Mouse (Mus musculus): ENCODE data around the gene Olfr374. TPM values are rescaled to one million over a fixed set of nuclear protein-coding genes. Genes with fewer than 3 reads are reported as not detected.

The Olfr374 gene
- polyA plus RNA-seq, 1 experiment, result not detected

DNA sequence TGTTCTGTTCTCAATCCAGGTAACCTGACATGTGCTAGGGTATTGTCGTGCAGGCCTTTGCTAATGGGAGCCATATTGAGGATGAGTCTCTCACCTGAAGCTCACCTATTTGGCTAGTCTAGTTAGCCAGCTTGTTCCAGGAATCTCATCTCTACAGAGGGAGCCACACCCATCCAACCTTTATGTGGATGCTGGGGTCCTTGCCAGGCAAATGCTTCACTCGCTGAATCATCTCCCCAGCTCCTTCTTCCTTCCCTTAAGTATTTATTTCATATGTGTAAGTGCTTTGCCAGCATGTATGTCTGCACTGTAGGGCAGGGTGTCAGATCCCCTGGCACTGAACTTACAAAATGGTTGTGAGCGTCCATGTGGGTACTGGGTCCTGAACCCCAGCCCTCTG, 39.7 kb downstream of the Olfr374 start:
- H3K4me3 ChIP-seq (replicated peaks), result peak overlapping the region; percentile 50
- no peak for TF ChIP-seq FLI1 (IDR thresholded peaks at IDR 0.05; ENCODE audit: low read length)
- TF ChIP-seq GATA1 (IDR thresholded peaks at IDR 0.05; ENCODE audit: borderline replicate concordance, low read length), result no peak
- peaks cover 95% of the 10 kb centered on the region for H3K36me3 ChIP-seq (replicated peaks; ENCODE audit: low read length)
- peaks cover 91% of the 10 kb centered on the region for H3K4me1 ChIP-seq
- no peaks in the 10 kb centered on the region for H3K27me3 ChIP-seq (replicated peaks)
- H3K9me3 ChIP-seq, result no peaks in the 10 kb centered on the region

DNA sequence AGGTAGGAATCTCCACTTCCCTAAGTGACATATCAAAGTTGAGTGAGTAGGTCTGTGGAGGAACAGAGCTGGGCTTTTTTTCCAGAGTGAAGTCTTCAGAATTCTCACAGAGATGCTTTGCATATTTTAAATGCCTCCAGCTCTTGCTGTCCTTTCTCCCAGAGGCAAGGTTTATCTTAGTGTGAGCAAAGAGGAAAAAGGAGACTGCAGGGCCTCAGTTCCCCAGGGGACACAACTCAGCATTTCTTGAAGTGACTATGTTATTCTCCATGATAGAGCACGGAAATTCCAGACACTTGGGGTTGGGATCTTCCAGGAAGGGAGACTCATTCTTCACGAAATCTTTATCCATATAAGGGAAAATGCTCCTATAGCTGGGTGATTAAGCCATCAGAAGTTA, 40.4 kb downstream of the Olfr374 start:
- Histone ChIP-seq H3K4me3 (replicated peaks) (no peak overlapping the region), H3K36me3 (replicated peaks; ENCODE audit: low read length) (peaks cover 95% of the 10 kb centered on the region), H3K27me3 (replicated peaks) (no peaks in the 10 kb centered on the region), H3K9me3 (no peaks in the 10 kb centered on the region), H3K4me1 (peaks cover 90% of the 10 kb centered on the region)
- TF ChIP-seq FLI1 (IDR thresholded peaks at IDR 0.05; ENCODE audit: low read length) (no peak), GATA1 (IDR thresholded peaks at IDR 0.05; ENCODE audit: borderline replicate concordance, low read length) (no peak)

- Histone ChIP-seq H3K4me3 (replicated peaks) (no peak overlapping the region), H3K27me3 (replicated peaks) (no peaks in the 10 kb centered on the region), H3K36me3 (replicated peaks; ENCODE audit: low read length) (peaks cover 95% of the 10 kb centered on the region), H3K4me1 (peaks cover 81% of the 10 kb centered on the region), H3K9me3 (no peaks in the 10 kb centered on the region)
- TF ChIP-seq FLI1 (IDR thresholded peaks at IDR 0.05; ENCODE audit: low read length) (no peak), GATA1 (IDR thresholded peaks at IDR 0.05; ENCODE audit: borderline replicate concordance, low read length) (no peak)
These were observed 42.2 kb downstream of the Olfr374 start for GRCm38 (mm10) chr8:72149056-72149455.

DNA sequence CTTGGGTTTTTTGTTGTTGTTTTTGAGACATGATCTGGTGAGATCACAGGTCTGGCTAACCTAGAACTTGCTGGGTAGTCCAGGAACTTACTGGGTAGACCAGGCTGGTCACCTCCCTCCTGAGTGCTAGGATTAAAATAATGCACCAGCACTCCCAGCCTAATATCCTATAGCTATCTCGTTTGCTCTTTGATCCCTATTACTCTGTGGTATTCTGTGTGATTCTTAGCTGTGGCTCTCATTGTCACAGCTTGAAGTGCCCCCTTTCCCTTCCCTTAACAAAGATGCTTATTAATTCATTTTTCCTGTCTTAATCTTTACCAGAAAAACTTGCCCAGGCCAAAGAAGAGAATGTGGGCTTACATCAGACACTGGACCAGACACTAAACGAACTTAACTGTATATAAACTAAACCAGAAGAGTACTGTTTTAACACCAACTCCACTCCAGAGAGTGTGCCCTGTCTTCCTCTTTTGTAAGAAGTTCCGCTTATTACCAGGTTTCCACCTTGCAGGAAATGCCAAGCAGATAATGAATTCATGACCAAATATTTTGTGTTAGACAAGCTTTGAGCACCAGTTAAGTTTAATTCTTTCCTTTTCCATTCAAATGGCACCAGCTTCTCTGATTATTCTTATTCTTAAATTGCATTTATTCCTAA, 44.7 kb downstream of the Olfr374 start:
- TF ChIP-seq FLI1 (IDR thresholded peaks at IDR 0.05; ENCODE audit: low read length) (no peak), GATA1 (IDR thresholded peaks at IDR 0.05; ENCODE audit: borderline replicate concordance, low read length) (no peak)
- Histone ChIP-seq H3K36me3 (replicated peaks; ENCODE audit: low read length) (peaks cover 84% of the 10 kb centered on the region), H3K27me3 (replicated peaks) (no peaks in the 10 kb centered on the region), H3K4me3 (replicated peaks) (no peak overlapping the region), H3K9me3 (no peaks in the 10 kb centered on the region), H3K4me1 (peaks cover 57% of the 10 kb centered on the region)

- Histone ChIP-seq H3K4me3 (replicated peaks) (no peak overlapping the region), H3K4me1 (peaks cover 49% of the 10 kb centered on the region), H3K9me3 (no peaks in the 10 kb centered on the region), H3K27me3 (replicated peaks) (no peaks in the 10 kb centered on the region), H3K36me3 (replicated peaks; ENCODE audit: low read length) (peaks cover 73% of the 10 kb centered on the region)
- no peak for TF ChIP-seq FLI1 (IDR thresholded peaks at IDR 0.05; ENCODE audit: low read length)
- no peak for TF ChIP-seq GATA1 (IDR thresholded peaks at IDR 0.05; ENCODE audit: borderline replicate concordance, low read length)
These were observed 46.5 kb downstream of the Olfr374 start for GRCm38 (mm10) chr8:72153382-72153781.

GRCm38 (mm10) chr8:72158096-72158495, 51.3 kb downstream of the Olfr374 start:
- Histone ChIP-seq H3K27me3 (replicated peaks) (no peaks in the 10 kb centered on the region), H3K4me3 (replicated peaks) (no peak overlapping the region), H3K4me1 (peaks cover 43% of the 10 kb centered on the region), H3K36me3 (replicated peaks; ENCODE audit: low read length) (peaks cover 41% of the 10 kb centered on the region), H3K9me3 (no peaks in the 10 kb centered on the region)
- TF ChIP-seq GATA1 (IDR thresholded peaks at IDR 0.05; ENCODE audit: borderline replicate concordance, low read length) (no peak), FLI1 (IDR thresholded peaks at IDR 0.05; ENCODE audit: low read length) (no peak)

DNA sequence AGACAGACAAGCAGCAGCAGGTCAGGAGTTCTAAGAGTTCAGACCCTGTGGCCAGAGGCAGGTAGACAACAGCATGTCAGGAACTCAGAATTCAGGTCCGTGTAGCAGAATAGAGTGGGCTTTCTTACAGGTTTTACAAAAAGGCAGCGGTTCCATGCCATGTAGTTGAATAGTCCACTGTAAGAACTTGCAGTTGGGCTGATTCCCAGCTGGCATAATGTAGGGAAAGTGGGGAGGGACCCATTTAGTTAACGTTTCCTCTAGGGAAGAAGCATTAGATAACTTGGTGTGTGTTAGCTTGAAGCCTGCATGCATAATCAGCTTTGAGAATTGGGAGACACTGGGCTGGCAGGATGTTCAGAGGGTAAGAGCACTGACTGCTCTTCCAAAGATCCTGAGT, 51.9 kb downstream of the Olfr374 start:
- no peaks in the 10 kb centered on the region for H3K9me3 ChIP-seq

DNA sequence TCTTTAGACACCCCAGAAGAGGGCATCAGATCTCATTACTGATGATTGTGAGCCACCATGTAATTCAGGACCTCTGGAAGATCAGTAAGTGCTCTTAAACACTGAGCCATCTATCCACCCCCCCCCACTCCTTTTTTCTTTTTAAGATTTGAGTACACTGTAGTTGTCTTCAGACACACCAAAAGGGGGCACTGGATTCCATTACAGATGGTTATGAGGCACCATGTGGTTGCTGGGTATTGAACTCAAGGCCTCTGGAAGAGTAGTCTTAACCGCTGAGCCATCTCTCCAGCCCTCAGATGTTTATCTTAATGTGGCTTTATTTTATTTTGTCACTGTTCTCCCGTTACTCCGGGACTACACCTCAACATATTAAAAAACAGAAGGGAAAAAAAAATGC, 53.2 kb downstream of the Olfr374 start:
- H3K9me3 ChIP-seq, result no peaks in the 10 kb centered on the region
- TF ChIP-seq FLI1 (IDR thresholded peaks at IDR 0.05; ENCODE audit: low read length) (no peak), GATA1 (IDR thresholded peaks at IDR 0.05; ENCODE audit: borderline replicate concordance, low read length) (no peak)
- H3K4me3 ChIP-seq (replicated peaks), result peak overlapping the region; percentile 99
- peaks cover 47% of the 10 kb centered on the region for H3K4me1 ChIP-seq
- H3K36me3 ChIP-seq (replicated peaks; ENCODE audit: low read length), result peaks cover 42% of the 10 kb centered on the region
- no peaks in the 10 kb centered on the region for H3K27me3 ChIP-seq (replicated peaks)

More for the DNA sequence above, 51.9 kb downstream of the Olfr374 start:
- Histone ChIP-seq H3K4me3 (replicated peaks) (no peak overlapping the region), H3K4me1 (peaks cover 44% of the 10 kb centered on the region), H3K36me3 (replicated peaks; ENCODE audit: low read length) (peaks cover 41% of the 10 kb centered on the region), H3K27me3 (replicated peaks) (no peaks in the 10 kb centered on the region)
- TF ChIP-seq FLI1 (IDR thresholded peaks at IDR 0.05; ENCODE audit: low read length) (no peak), GATA1 (IDR thresholded peaks at IDR 0.05; ENCODE audit: borderline replicate concordance, low read length) (no peak)

GRCm38 (mm10) chr8:72160707-72161697, 54.2 kb downstream of the Olfr374 start, which contains the start of gene Rab8a:
Gene Rab8a (plus strand): TSS chr8:72161200.
- Histone ChIP-seq H3K9me3 (no peaks in the 10 kb centered on the region), H3K4me3 (replicated peaks) (peak within 1 kb of the TSS; percentile 99), H3K4me1 (peaks cover 57% of the 10 kb centered on the region), H3K27me3 (replicated peaks) (no peaks in the 10 kb centered on the region), H3K36me3 (replicated peaks; ENCODE audit: low read length) (peaks cover 46% of the 10 kb centered on the region)
- no peak; the same call in 1 of the 2 replicates for TF ChIP-seq FLI1 (IDR thresholded peaks at IDR 0.05; ENCODE audit: low read length)
- TF ChIP-seq GATA1 (IDR thresholded peaks at IDR 0.05; ENCODE audit: borderline replicate concordance, low read length), result no peak

DNA sequence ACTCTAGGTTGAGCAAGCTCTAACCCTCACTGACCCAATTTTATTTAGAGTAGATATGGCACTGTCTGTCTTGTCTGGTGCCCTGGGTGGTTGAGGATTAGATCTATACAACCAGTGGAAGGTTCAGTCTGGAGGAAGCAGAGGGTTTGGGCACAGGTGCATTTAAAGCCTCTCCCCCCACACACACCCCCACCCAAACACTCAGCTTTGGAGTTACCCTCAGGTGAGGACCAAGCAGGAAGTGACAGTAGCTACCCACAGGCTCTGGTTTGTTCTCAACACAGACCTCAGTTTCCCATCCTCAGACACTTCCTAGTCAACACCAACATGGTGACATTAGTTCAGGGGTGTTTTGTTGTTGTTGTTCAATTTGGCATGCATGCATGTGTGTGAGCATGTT, 56.0 kb downstream of the Olfr374 start:
- Histone ChIP-seq H3K4me1 (peaks cover 71% of the 10 kb centered on the region), H3K36me3 (replicated peaks; ENCODE audit: low read length) (peaks cover 58% of the 10 kb centered on the region), H3K9me3 (no peaks in the 10 kb centered on the region), H3K27me3 (replicated peaks) (no peaks in the 10 kb centered on the region), H3K4me3 (replicated peaks) (peak overlapping the region; percentile 99)
- TF ChIP-seq GATA1 (IDR thresholded peaks at IDR 0.05; ENCODE audit: borderline replicate concordance, low read length) (no peak), FLI1 (IDR thresholded peaks at IDR 0.05; ENCODE audit: low read length) (no peak)

Other genes with a start within 250 kb of the Olfr374 start
- gene Zfp709, start 225.0 kb upstream of the Olfr374 start, polyA plus RNA-seq (2012; ENCODE audit: insufficient read depth, low replicate concordance), result 0.37 and 0.64 TPM in 2 replicates
- not detected in 2 replicates for gene Zfp882, start 198.4 kb upstream of the Olfr374 start, polyA plus RNA-seq (2012; ENCODE audit: insufficient read depth, low replicate concordance)
- gene Zfp617, start 198.4 kb upstream of the Olfr374 start, polyA plus RNA-seq (2012; ENCODE audit: insufficient read depth, low replicate concordance), result 0.69 TPM in 1 of 2 replicates, not detected in the other
- 0.17 TPM in 1 of 2 replicates, not detected in the other for gene Zfp961, start 156.0 kb upstream of the Olfr374 start, polyA plus RNA-seq (2012; ENCODE audit: insufficient read depth, low replicate concordance)
- 5.2 and 6.8 TPM in 2 replicates for gene Cyp4f18, start 97.4 kb upstream of the Olfr374 start, polyA plus RNA-seq (2012; ENCODE audit: insufficient read depth, low replicate concordance)
- not detected in 2 replicates for gene Olfr372, start 65.8 kb upstream of the Olfr374 start, polyA plus RNA-seq (2012; ENCODE audit: insufficient read depth, low replicate concordance)
- gene Olfr373, start 23.9 kb upstream of the Olfr374 start, polyA plus RNA-seq (2012; ENCODE audit: insufficient read depth, low replicate concordance), result not detected in 2 replicates
- gene Tpm4, start 27.9 kb downstream of the Olfr374 start, polyA plus RNA-seq (2012; ENCODE audit: insufficient read depth, low replicate concordance), result 84.6 and 1,037 TPM in 2 replicates
- gene Rab8a, start 54.2 kb downstream of the Olfr374 start, polyA plus RNA-seq (2012; ENCODE audit: insufficient read depth, low replicate concordance), result 48.8 and 66.5 TPM in 2 replicates
- gene Hsh2d, start 82.6 kb downstream of the Olfr374 start, polyA plus RNA-seq (2012; ENCODE audit: insufficient read depth, low replicate concordance), result 2.3 and 4.8 TPM in 2 replicates
- gene Cib3, start 105.8 kb downstream of the Olfr374 start, polyA plus RNA-seq (2012; ENCODE audit: insufficient read depth, low replicate concordance), result not detected in 2 replicates
- not detected in 2 replicates for gene Gm11034, start 106.6 kb downstream of the Olfr374 start, polyA plus RNA-seq (2012; ENCODE audit: insufficient read depth, low replicate concordance)
- 9.5 and 80.5 TPM in 2 replicates for gene Fam32a, start 112.7 kb downstream of the Olfr374 start, polyA plus RNA-seq (2012; ENCODE audit: insufficient read depth, low replicate concordance)
- gene Ap1m1, start 133.0 kb downstream of the Olfr374 start, polyA plus RNA-seq (2012; ENCODE audit: insufficient read depth, low replicate concordance), result 188 and 196 TPM in 2 replicates
- gene Gm10282, start 198.2 kb downstream of the Olfr374 start, polyA plus RNA-seq (2012; ENCODE audit: insufficient read depth, low replicate concordance), result 27.5 and 64.2 TPM in 2 replicates
- 21.5 and 29.5 TPM in 2 replicates for gene Klf2, start 212.0 kb downstream of the Olfr374 start, polyA plus RNA-seq (2012; ENCODE audit: insufficient read depth, low replicate concordance)

Measured in megakaryocyte, embryonic 14.5 days (primary cell).